Mouse (Mus musculus) CD8-positive naive resting alpha-beta T cell, adult 2 months (primary cell): ENCODE data around the gene Mylpf.
"Not testable (repeated sequence)": the region's sequence is repeated elsewhere in the genome, so short reads cannot be mapped to it uniquely, and the experiment has no call there.

Source experiments
- DNase-seq, 2 experiments: peaks; one replicate each; pipeline ENCODE4 v3.0.0; 2022; ENCODE audit warnings: low read depth in 2 of 2, low spot score in 2 of 2

The Mylpf gene

DNA sequence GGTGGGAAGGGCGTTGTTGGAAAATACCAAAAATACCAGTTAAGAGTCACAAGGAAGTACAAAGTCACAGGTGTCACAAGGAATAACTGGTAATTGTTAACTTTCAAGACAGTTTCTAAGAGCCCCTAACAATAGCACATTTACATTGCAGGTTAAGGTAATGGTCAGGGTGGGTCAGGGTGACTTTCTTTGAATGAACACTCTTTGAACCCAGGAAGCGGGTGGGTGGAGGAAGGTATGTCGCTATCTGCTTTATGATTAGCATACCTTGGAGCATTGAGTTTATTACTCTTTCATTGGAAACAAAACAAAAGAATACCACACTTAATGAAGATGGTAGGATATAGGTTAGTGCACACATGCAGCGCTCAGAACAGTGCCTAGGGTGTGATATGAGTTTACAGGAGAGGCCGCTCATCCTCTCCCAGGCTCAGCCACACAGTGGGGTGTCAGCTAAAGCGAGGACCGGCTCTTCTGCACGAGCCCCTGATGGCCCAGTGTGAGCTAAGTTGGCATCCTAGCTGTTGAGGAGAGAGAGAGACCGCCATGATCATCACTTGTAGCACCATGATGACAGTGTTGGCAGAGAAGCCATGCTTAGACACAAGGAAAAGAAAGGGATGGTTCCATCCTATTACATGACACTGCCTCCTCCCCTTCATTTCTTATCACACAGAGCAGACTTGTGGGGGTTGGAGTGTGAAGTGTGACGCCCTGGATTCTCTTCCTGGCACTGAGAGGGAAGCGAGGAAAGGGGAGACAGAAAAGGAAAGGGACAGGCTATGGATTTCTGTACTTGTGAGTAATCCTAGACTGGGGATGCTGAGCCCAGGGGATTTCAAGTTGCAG is 16.7 kb downstream of the Mylpf start:
- DNase-seq: no peak

DNA sequence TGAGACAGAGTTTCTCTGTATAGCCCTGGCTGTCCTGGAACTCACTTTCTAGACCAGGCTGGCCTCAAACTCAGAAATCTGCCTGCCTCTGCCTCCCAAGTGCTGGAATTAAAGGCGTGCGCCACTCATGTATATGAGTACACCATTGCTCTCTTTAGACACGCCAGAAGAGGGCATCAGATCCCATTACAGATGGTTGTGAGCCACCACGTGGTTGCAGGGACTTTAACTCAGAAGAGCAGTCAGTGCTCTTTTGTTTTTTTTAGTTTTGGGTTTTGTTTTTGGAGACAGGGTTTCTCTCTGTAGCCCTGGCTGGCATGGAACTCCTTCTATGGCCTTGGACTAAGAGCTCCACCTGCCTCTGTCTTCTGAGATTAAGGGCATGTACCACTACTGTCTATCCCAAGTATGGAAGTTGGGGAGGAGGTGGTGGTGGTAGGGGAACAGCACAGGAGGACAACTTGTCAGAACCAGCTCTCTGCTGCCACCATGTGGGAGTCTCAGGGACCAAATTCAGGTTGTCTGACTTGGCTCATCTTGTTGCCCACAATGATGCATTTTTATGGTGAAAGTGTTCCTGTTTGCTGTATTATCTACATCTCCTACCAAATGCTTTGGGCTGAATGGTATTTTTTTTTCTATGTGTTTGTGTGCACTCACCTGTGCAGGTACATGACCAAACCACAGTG is 20.1 kb downstream of the Mylpf start:
- peak; percentile 81 to 91 for DNase-seq

GRCm38 (mm10) chr7:127231376-127231775 is 22.7 kb downstream of the Mylpf start:
- DNase-seq: no peak

DNA sequence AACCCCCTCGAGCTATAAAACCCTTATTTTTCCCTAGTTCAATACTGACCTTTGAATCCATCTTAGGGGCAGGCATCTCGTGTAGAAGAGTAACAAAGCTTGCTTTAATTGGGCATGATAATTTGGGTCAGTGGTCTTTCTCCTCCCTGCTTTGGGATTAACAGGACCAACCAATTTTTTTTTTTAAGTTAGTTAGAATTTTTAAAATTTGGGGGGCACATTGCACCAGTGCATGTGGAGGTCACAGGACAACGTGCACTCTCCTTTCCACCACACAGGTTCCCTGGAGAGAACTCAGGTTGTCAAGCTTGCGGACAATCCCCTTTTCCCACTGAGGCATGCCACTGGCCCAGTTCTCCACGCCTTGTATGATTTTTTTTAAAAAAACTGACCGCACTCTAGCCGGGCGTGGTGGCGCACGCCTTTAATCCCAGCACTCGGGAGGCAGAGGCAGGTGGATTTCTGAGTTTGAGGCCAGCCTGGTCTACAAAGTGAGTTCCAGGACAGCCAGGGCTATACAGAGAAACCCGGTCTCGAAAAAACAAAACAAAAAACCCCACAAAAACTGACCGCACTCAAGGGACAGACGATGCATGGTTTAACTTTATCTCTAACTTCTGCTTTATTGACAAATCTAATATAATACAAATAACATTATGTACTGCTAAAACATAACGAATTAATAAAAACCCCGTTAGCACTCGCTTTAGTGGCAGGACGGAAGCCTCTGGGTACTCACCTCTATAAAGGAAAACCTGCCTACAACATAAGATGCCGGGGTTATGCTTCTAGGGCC is 23.3 kb downstream of the Mylpf start:
- DNase-seq: no peak

GRCm38 (mm10) chr7:127232622-127233367 is 24.1 kb downstream of the Mylpf start, which contains the start of the genes Zfp553 and Sept1:
TSS of gene Zfp553 (plus strand) at chr7:127233061.
TSS of gene Sept1 (minus strand) at chr7:127233130.
- DNase-seq: peak; percentile 66 to 69

- no peak for DNase-seq
Measured at GRCm38 (mm10) chr7:127233368-127233749, 24.7 kb downstream of the Mylpf start.

DNA sequence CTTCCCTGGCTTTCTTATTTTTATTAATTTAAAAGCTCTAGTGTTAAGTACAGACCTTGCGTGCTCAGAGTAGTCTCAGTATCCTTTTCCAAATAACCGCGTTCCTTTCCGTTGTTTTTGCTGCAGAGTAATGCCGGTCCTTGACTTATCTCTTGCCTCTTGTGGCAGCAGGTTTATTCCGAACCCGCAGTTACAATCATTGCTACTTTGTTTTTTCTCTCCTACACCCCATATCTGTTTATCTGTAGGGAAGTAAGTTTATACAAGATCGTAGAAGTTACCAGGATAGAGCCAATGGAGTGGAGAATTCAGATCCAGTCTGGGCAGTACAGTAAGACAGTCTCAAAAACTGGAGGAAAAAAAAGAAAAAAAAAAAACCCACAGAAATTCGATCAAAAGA is 25.1 kb downstream of the Mylpf start:
- DNase-seq: no peak

- no peak for DNase-seq
Measured at GRCm38 (mm10) chr7:127234777-127235176, 26.1 kb downstream of the Mylpf start.

- DNase-seq: no peak
Measured at GRCm38 (mm10) chr7:127243361-127243867, 34.7 kb downstream of the Mylpf start.

DNA sequence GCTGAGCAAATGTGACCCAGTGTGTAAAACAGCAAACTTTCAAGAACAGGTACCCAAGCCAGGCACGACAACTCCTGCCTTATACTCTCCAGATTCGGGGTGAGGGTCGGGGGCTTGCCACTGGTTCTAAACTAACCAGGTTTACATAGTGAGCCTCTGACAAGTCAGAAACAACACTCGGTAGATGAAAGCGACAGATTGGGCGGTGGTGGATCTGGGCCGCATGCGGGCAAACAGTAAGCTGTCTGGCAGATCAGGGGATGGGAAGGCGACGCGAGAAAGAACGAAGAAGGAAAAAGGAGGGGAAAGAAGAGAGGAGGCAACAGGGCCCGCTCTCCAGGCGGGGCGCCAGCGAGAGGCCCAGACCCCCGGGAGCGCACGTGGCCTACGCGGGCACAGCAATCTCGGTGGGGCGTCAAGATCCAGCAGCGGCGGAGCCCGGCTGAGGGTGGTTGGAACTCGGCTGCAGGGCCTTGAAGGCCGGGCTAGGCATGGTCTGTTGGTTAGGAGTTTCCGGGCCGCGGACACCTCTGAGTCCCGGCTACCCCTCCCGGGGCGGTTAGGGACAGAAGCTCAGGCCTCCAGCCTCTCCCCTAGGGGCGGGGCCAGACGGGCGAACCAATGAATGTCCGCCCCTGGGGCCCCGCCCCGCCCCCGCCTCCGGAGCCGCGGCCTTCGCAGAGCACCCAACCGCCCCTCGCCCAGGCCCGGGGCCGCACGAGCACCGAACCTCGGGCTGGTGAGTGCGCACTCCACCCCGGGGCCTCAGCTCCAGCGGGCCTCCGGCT is 35.4 kb downstream of the Mylpf start, which contains the start of gene Zfp771:
Gene Zfp771, plus strand, starts transcription at position 405 of the 788 bp plus-strand sequence.
- DNase-seq: peak; percentile 69 to 85

GRCm38 (mm10) chr7:127244658-127245510 is 36.2 kb downstream of the Mylpf start:
- no peak for DNase-seq

GRCm38 (mm10) chr7:127250511-127250910 is 41.8 kb downstream of the Mylpf start:
- DNase-seq: not testable (repeated sequence)

- peak in 1 of 2 experiments; percentile 36 for DNase-seq
Measured at GRCm38 (mm10) chr7:127252414-127252813, 43.7 kb downstream of the Mylpf start.

DNA sequence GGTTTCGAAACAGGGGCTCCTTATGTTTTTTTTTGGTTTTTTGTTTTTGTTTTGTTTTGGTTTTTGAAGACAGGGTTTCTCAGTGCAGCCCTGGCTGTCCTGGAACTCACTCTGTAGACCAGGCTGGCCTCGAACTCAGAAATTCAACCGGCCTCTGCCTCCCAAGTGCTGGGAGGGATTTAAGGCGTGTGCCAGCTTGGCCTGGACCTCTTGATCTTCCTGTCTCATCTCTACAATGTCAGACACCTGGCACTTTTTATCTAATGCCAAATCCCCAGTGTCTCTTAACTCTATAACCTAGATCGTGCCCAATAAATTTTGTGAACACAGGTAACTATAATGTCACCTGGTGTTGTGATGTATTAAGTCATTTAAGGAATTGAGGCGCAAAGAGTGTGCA is 44.7 kb downstream of the Mylpf start:
- no peak for DNase-seq

DNA sequence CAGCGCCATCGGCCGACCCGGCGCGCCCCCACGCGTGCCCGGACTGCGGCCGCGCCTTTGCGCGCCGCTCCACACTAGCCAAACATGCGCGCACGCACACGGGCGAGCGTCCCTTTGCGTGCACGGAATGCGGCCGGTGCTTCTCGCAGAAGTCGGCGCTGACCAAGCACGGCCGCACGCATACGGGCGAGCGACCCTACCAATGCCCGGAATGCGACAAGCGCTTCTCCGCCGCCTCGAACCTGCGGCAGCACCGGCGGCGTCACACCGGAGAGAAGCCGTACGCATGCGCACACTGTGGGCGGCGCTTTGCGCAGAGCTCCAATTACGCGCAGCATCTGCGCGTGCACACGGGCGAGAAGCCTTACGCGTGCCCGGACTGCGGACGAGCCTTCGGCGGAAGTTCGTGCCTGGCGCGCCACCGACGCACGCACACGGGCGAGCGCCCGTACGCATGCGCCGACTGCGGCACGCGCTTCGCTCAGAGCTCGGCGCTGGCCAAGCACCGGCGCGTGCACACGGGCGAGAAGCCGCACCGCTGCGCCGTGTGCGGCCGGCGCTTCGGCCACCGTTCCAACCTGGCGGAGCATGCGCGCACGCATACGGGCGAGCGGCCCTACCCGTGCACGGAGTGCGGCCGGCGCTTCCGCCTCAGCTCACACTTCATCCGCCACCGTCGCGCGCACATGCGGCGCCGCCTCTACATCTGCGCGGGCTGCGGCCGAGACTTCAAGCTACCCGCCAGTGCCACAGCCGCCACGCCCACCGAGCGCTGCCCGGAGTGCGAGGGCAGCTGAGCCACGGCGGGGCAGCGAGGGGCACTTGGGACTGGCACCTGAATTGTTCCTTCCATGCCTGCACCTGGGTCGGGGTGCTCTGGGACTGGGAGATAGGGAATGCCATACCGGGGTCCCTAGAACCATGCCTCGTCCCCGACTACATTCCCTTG is 45.4 kb downstream of the Mylpf start:
- peak; percentile 88 to 92 for DNase-seq

DNA sequence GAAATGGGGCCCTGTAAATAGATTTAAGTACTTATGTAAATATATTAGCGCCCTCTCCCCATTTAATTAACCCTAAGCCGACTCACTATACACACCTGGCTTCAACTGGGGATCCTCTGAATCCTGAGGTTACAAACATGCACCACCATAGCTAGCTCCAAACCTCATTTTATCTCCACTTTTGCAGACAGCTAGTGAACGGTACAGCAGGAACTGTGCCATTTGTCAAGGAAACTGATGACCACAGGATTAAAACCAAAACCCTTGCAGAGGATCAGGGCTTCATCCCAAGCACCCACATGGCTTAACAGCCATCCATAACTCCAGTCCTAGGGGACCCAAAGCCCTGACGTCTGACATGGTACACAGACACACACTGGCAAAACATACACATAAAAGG is 46.3 kb downstream of the Mylpf start:
- DNase-seq: no peak

DNA sequence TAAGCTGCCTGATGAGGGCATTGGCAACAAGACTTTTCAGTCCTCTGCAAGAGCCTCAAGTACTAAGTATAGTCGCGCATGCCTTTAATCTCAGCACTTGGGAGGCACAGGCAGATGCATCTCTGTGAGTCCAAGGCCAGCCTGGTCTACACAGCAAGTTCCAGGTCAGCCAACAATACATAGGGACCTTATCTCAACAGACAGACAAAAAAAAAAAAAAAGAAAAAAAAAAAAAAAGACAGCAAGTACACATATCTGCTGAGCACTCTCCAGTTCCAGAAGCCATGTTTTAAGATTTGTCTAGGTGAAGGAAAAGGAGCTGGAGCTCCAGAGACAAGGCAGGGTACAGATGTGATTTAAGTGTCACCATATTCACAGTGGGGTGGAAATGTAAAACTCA is 47.3 kb downstream of the Mylpf start:
- DNase-seq: no peak

DNA sequence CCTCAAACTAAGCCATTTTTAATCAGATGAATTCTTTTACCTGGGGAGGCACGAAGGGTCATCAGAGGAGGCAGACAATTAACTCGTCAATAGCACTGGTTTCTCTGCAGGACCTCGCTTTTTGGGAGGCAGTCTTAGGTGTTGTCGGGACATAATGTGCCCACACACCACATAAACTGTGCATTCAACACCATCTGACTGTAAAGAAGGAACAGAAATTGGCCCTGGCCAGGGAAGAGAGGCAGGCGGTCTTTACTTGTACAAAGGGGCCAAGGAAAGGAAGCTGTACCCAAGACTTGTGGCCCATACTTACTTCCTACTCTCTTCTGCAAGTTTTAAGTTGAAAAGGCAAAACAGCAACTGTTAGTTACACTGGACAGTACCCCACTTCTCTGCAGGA is 47.8 kb downstream of the Mylpf start:
- no peak for DNase-seq
